Mouse (Mus musculus): ENCODE measurements around the gene Snrpg. TPM values are rescaled to one million over a fixed set of nuclear protein-coding genes. Genes with fewer than 3 reads are reported as not detected.

Snrpg gene
- polyA plus RNA-seq (2011; ENCODE audit: insufficient read depth, insufficient read length, low read depth, missing spikeins) = 201 and 274 TPM in 2 replicates

- H3K36me3 ChIP-seq (ENCODE audit: control insufficient read depth, insufficient read depth, low read length, poor library complexity, severe bottlenecking) = peaks cover 26% of the 10 kb centered on the region
- no peaks in the 10 kb centered on the region for H3K9me3 ChIP-seq (replicated peaks; ENCODE audit: control insufficient read depth, insufficient read depth, low read length, poor library complexity, severe bottlenecking)
- peak within 1 kb of the TSS; percentile 7; the same call in 1 of the 2 replicates for H3K27ac ChIP-seq (ENCODE audit: insufficient read depth, low read length)
- H3K27me3 ChIP-seq (ENCODE audit: control insufficient read depth, insufficient read depth, low read length, poor library complexity, severe bottlenecking) = no peaks in the 10 kb centered on the region
- peak within 1 kb of the TSS; percentile 96 for H3K4me3 ChIP-seq (ENCODE audit: low read depth, low read length)
- no peaks in the 10 kb centered on the region for H3K4me1 ChIP-seq (ENCODE audit: control insufficient read depth, insufficient read depth, low read length)
- TF ChIP-seq EP300 (IDR thresholded peaks at IDR 0.05; ENCODE audit: insufficient read depth, low read depth, low read length) = no peak
- TF ChIP-seq CTCF (IDR thresholded peaks at IDR 0.05; ENCODE audit: low read depth, low read length) = no peak
- TF ChIP-seq POLR2A (IDR thresholded peaks at IDR 0.05; ENCODE audit: insufficient read depth, low read length) = no peak
- H3K9ac ChIP-seq (ENCODE audit: low read depth, poor library complexity, severe bottlenecking) = peak within 1 kb of the TSS; percentile 87
Observed at GRCm38 (mm10) chr6:86370764-86371339, at the start of gene Snrpg. Gene Snrpg, plus strand, starts transcription at chr6:86371304.

- Histone ChIP-seq H3K27ac (ENCODE audit: insufficient read depth, low read length) (no peak overlapping the region), H3K9ac (ENCODE audit: low read depth, poor library complexity, severe bottlenecking) (no peak overlapping the region), H3K36me3 (ENCODE audit: control insufficient read depth, insufficient read depth, low read length, poor library complexity, severe bottlenecking) (no peaks in the 10 kb centered on the region), H3K4me1 (ENCODE audit: control insufficient read depth, insufficient read depth, low read length) (peaks cover 3% of the 10 kb centered on the region), H3K4me3 (ENCODE audit: low read depth, low read length) (no peak overlapping the region), H3K9me3 (replicated peaks; ENCODE audit: control insufficient read depth, insufficient read depth, low read length, poor library complexity, severe bottlenecking) (no peaks in the 10 kb centered on the region), H3K27me3 (ENCODE audit: control insufficient read depth, insufficient read depth, low read length, poor library complexity, severe bottlenecking) (no peaks in the 10 kb centered on the region)
- no peak for TF ChIP-seq CTCF (IDR thresholded peaks at IDR 0.05; ENCODE audit: low read depth, low read length)
- no peak for TF ChIP-seq POLR2A (IDR thresholded peaks at IDR 0.05; ENCODE audit: insufficient read depth, low read length)
- TF ChIP-seq EP300 (IDR thresholded peaks at IDR 0.05; ENCODE audit: insufficient read depth, low read depth, low read length) = no peak
Observed at GRCm38 (mm10) chr6:86322031-86322563, 49.0 kb upstream of the Snrpg start.

- no peaks in the 10 kb centered on the region for H3K9me3 ChIP-seq (replicated peaks; ENCODE audit: control insufficient read depth, insufficient read depth, low read length, poor library complexity, severe bottlenecking)
- no peak overlapping the region for H3K9ac ChIP-seq (ENCODE audit: low read depth, poor library complexity, severe bottlenecking)
- H3K4me3 ChIP-seq (ENCODE audit: low read depth, low read length) = peak overlapping the region; percentile 37
- no peaks in the 10 kb centered on the region for H3K36me3 ChIP-seq (ENCODE audit: control insufficient read depth, insufficient read depth, low read length, poor library complexity, severe bottlenecking)
- TF ChIP-seq POLR2A (IDR thresholded peaks at IDR 0.05; ENCODE audit: insufficient read depth, low read length) = no peak
- TF ChIP-seq EP300 (IDR thresholded peaks at IDR 0.05; ENCODE audit: insufficient read depth, low read depth, low read length) = 0 out of 2 replicates have a peak, but pooled peaks have one; percentile 3
- H3K27me3 ChIP-seq (ENCODE audit: control insufficient read depth, insufficient read depth, low read length, poor library complexity, severe bottlenecking) = no peaks in the 10 kb centered on the region
- H3K4me1 ChIP-seq (ENCODE audit: control insufficient read depth, insufficient read depth, low read length) = peaks cover 3% of the 10 kb centered on the region
- H3K27ac ChIP-seq (ENCODE audit: insufficient read depth, low read length) = peak overlapping the region; percentile 30; the same call in 1 of the 2 replicates
Observed at GRCm38 (mm10) chr6:86322991-86323390, 48.1 kb upstream of the Snrpg start.

- Histone ChIP-seq H3K9me3 (replicated peaks; ENCODE audit: control insufficient read depth, insufficient read depth, low read length, poor library complexity, severe bottlenecking) (no peaks in the 10 kb centered on the region), H3K36me3 (ENCODE audit: control insufficient read depth, insufficient read depth, low read length, poor library complexity, severe bottlenecking) (no peaks in the 10 kb centered on the region), H3K4me1 (ENCODE audit: control insufficient read depth, insufficient read depth, low read length) (peaks cover 3% of the 10 kb centered on the region), H3K27ac (ENCODE audit: insufficient read depth, low read length) (no peak overlapping the region), H3K9ac (ENCODE audit: low read depth, poor library complexity, severe bottlenecking) (no peak overlapping the region), H3K4me3 (ENCODE audit: low read depth, low read length) (no peak overlapping the region), H3K27me3 (ENCODE audit: control insufficient read depth, insufficient read depth, low read length, poor library complexity, severe bottlenecking) (no peaks in the 10 kb centered on the region)
- TF ChIP-seq POLR2A (IDR thresholded peaks at IDR 0.05; ENCODE audit: insufficient read depth, low read length) (no peak), CTCF (IDR thresholded peaks at IDR 0.05; ENCODE audit: low read depth, low read length) (no peak), EP300 (IDR thresholded peaks at IDR 0.05; ENCODE audit: insufficient read depth, low read depth, low read length) (no peak)
Observed at GRCm38 (mm10) chr6:86324400-86324799, 46.7 kb upstream of the Snrpg start.

GRCm38 (mm10) chr6:86325646-86326045 lies 45.5 kb upstream of the Snrpg start:
- Histone ChIP-seq H3K27ac (ENCODE audit: insufficient read depth, low read length) (no peak overlapping the region), H3K27me3 (ENCODE audit: control insufficient read depth, insufficient read depth, low read length, poor library complexity, severe bottlenecking) (no peaks in the 10 kb centered on the region), H3K36me3 (ENCODE audit: control insufficient read depth, insufficient read depth, low read length, poor library complexity, severe bottlenecking) (no peaks in the 10 kb centered on the region), H3K9ac (ENCODE audit: low read depth, poor library complexity, severe bottlenecking) (no peak overlapping the region), H3K9me3 (replicated peaks; ENCODE audit: control insufficient read depth, insufficient read depth, low read length, poor library complexity, severe bottlenecking) (no peaks in the 10 kb centered on the region), H3K4me1 (ENCODE audit: control insufficient read depth, insufficient read depth, low read length) (peaks cover 3% of the 10 kb centered on the region), H3K4me3 (ENCODE audit: low read depth, low read length) (no peak overlapping the region)
- TF ChIP-seq CTCF (IDR thresholded peaks at IDR 0.05; ENCODE audit: low read depth, low read length) (no peak), POLR2A (IDR thresholded peaks at IDR 0.05; ENCODE audit: insufficient read depth, low read length) (no peak), EP300 (IDR thresholded peaks at IDR 0.05; ENCODE audit: insufficient read depth, low read depth, low read length) (no peak)

GRCm38 (mm10) chr6:86326866-86327265 lies 44.2 kb upstream of the Snrpg start:
- H3K9ac ChIP-seq (ENCODE audit: low read depth, poor library complexity, severe bottlenecking) = no peak overlapping the region
- H3K27me3 ChIP-seq (ENCODE audit: control insufficient read depth, insufficient read depth, low read length, poor library complexity, severe bottlenecking) = no peaks in the 10 kb centered on the region
- H3K27ac ChIP-seq (ENCODE audit: insufficient read depth, low read length) = no peak overlapping the region
- H3K9me3 ChIP-seq (replicated peaks; ENCODE audit: control insufficient read depth, insufficient read depth, low read length, poor library complexity, severe bottlenecking) = no peaks in the 10 kb centered on the region
- H3K4me1 ChIP-seq (ENCODE audit: control insufficient read depth, insufficient read depth, low read length) = peaks cover 3% of the 10 kb centered on the region
- no peaks in the 10 kb centered on the region for H3K36me3 ChIP-seq (ENCODE audit: control insufficient read depth, insufficient read depth, low read length, poor library complexity, severe bottlenecking)
- no peak overlapping the region for H3K4me3 ChIP-seq (ENCODE audit: low read depth, low read length)
- no peak for TF ChIP-seq EP300 (IDR thresholded peaks at IDR 0.05; ENCODE audit: insufficient read depth, low read depth, low read length)
- no peak for TF ChIP-seq POLR2A (IDR thresholded peaks at IDR 0.05; ENCODE audit: insufficient read depth, low read length)
- TF ChIP-seq CTCF (IDR thresholded peaks at IDR 0.05; ENCODE audit: low read depth, low read length) = no peak

Data from ES-Bruce4 (cell line).